ENCODE assay signal across 31 mouse cellular contexts in genomic region chr10:42930121-42930650, GRCm38 (mm10).
DNase-seq lines count a peak whose midpoint lies in the region; ATAC-seq lines count a peak whose summit lies in the region.
"Had no signal": no experiment of that assay in that cellular context is flagged by ENCODE, and none has a peak within 500 bp of the region (broad histone marks: within the 10 kb centered on the region; RNA-seq: fewer than 3 reads in every experiment).

No protein-coding gene starts in this region.

- H3K9me3 ChIP-seq in hindbrain, embryonic 14.5 days (ENCODE audit: control insufficient read depth, low read length): no peaks in the 10 kb centered on the region
- H3K9me3 ChIP-seq: hindbrain, embryonic 12.5 days; kidney, embryonic 15.5 days; limb, embryonic 13.5 days; liver, embryonic 12.5 days; megakaryocyte, embryonic 14.5 days; midbrain, embryonic 12.5 days; neural tube, embryonic 12.5 days had no signal

- 89% methylated on average over 23 of the region's 23 CpGs for WGBS in hindbrain, embryonic 14.5 days

- H3K9ac ChIP-seq in hindbrain, embryonic 14.5 days: no peak overlapping the region
- H3K9ac ChIP-seq: hindbrain, embryonic 12.5 days; kidney, embryonic 15.5 days; limb, embryonic 13.5 days; liver, embryonic 12.5 days; midbrain, embryonic 12.5 days; neural tube, embryonic 12.5 days had no signal

- ATAC-seq in hindbrain, embryonic 14.5 days (ENCODE audit: low FRiP score): no peak
- ATAC-seq: activated CD4-positive, CD25-positive, alpha-beta regulatory T cell, adult 4 months; forebrain, embryonic 16.5 days; liver, embryonic 12.5 days; lung, postnatal 0 days had no signal

- peak; percentile 64 to 79 for DNase-seq in adrenal gland, adult (ENCODE audit: inconsistent age in 2 of 2, low spot score in 1 of 2)
- no peak for DNase-seq in adrenal gland, postnatal 4 days (ENCODE audit: low spot score in 2 of 2)
- peak; percentile 6 for DNase-seq in thymus, postnatal 4 days
- DNase-seq in thymus, postnatal 36 days: no peak
- DNase-seq in adrenal gland, postnatal 25 days: peak; percentile 70
- no peak for DNase-seq in testis, postnatal 10 days (ENCODE audit: low spot score)
- DNase-seq in frontal cortex, postnatal 36 days (ENCODE audit: low spot score in 2 of 2): no peak
- no peak for DNase-seq in hindbrain, embryonic 14.5 days (ENCODE audit: low spot score)
- DNase-seq: cerebellum, adult 11-12 months; cerebellum, adult 9-11 months; kidney, adult 11 months; kidney, postnatal 25 days; lung, adult 18-20 months; lung, postnatal 4 days; right cerebral cortex, postnatal 14 days; thymus, adult 18-20 months; thymus, postnatal 25 days had no signal

- H3K36me3 ChIP-seq in hindbrain, embryonic 14.5 days (replicated peaks; ENCODE audit: control insufficient read depth, insufficient read depth): no peaks in the 10 kb centered on the region
- H3K36me3 ChIP-seq: hindbrain, embryonic 12.5 days; kidney, embryonic 15.5 days; limb, embryonic 13.5 days; liver, embryonic 12.5 days; midbrain, embryonic 12.5 days; neural tube, embryonic 12.5 days had no signal

- no peak overlapping the region for H3K4me3 ChIP-seq in hindbrain, embryonic 14.5 days (replicated peaks; ENCODE audit: low read length)
- H3K4me3 ChIP-seq: erythroblast, embryonic 14.5 days; hindbrain, embryonic 12.5 days; kidney, embryonic 15.5 days; layer of hippocampus, adult 2 months; limb, embryonic 13.5 days; liver, embryonic 12.5 days; megakaryocyte, embryonic 14.5 days; midbrain, embryonic 12.5 days; myocyte; neural tube, embryonic 12.5 days had no signal

- H3K27ac ChIP-seq in hindbrain, embryonic 14.5 days: no peak overlapping the region
- H3K27ac ChIP-seq: hindbrain, embryonic 12.5 days; kidney, embryonic 15.5 days; layer of hippocampus, adult 2 months; limb, embryonic 13.5 days; liver, embryonic 12.5 days; midbrain, embryonic 12.5 days; neural tube, embryonic 12.5 days had no signal

- H3K4me2 ChIP-seq in hindbrain, embryonic 14.5 days (replicated peaks): no peak overlapping the region
- H3K4me2 ChIP-seq: hindbrain, embryonic 12.5 days; kidney, embryonic 15.5 days; limb, embryonic 13.5 days; liver, embryonic 12.5 days; midbrain, embryonic 12.5 days; neural tube, embryonic 12.5 days had no signal

- H3K27me3 ChIP-seq in hindbrain, embryonic 14.5 days (ENCODE audit: control insufficient read depth, insufficient read depth, low read length): no peaks in the 10 kb centered on the region
- H3K27me3 ChIP-seq: CH12.LX; hindbrain, embryonic 12.5 days; kidney, embryonic 15.5 days; limb, embryonic 13.5 days; liver, embryonic 12.5 days; midbrain, embryonic 12.5 days had no signal

- H3K4me1 ChIP-seq in hindbrain, embryonic 14.5 days (replicated peaks; ENCODE audit: control insufficient read depth, insufficient read depth, low read length): no peaks in the 10 kb centered on the region
- H3K4me1 ChIP-seq: hindbrain, embryonic 12.5 days; midbrain, embryonic 12.5 days; neural tube, embryonic 12.5 days had no signal

Comparison
In these comparisons a context has a peak if more than half of its experiments do, and no peak if none do; other contexts are left out.
1. DNase-seq: peak in adrenal gland, adult (2 of 2), thymus, postnatal 4 days (single experiment) and adrenal gland, postnatal 25 days (single experiment); none in adrenal gland, postnatal 4 days (0 of 2), thymus, postnatal 36 days (0 of 2), testis, postnatal 10 days (single experiment), frontal cortex, postnatal 36 days (0 of 2) and hindbrain, embryonic 14.5 days (single experiment).